Mouse (Mus musculus) B cell, adult (primary cell): ENCODE results near the gene Notch1. TPM values are rescaled to one million over a fixed set of nuclear protein-coding genes. Genes with fewer than 3 reads are reported as not detected.

ENCODE experiments used
- total RNA-seq: library from RNA; stranded (reverse); gene quantifications from 4 replicates; pipeline ENCODE4 v1.2.4, GENCODE M21; 2023; ENCODE audit not compliant: inconsistent age

Notch1 gene
- 24.2 to 30.5 TPM (median 29.4 TPM) in 4 replicates for total RNA-seq

GRCm38 (mm10) chr2:26516275-26516674 is at the start of gene Notch1:
Gene Notch1 (minus strand): TSS chr2:26516663.

GRCm38 (mm10) chr2:26444946-26445665 is 71.4 kb downstream of the Notch1 start, which contains the start of gene Sec16a:
Gene Sec16a (minus strand): TSS chr2:26445216.

DNA sequence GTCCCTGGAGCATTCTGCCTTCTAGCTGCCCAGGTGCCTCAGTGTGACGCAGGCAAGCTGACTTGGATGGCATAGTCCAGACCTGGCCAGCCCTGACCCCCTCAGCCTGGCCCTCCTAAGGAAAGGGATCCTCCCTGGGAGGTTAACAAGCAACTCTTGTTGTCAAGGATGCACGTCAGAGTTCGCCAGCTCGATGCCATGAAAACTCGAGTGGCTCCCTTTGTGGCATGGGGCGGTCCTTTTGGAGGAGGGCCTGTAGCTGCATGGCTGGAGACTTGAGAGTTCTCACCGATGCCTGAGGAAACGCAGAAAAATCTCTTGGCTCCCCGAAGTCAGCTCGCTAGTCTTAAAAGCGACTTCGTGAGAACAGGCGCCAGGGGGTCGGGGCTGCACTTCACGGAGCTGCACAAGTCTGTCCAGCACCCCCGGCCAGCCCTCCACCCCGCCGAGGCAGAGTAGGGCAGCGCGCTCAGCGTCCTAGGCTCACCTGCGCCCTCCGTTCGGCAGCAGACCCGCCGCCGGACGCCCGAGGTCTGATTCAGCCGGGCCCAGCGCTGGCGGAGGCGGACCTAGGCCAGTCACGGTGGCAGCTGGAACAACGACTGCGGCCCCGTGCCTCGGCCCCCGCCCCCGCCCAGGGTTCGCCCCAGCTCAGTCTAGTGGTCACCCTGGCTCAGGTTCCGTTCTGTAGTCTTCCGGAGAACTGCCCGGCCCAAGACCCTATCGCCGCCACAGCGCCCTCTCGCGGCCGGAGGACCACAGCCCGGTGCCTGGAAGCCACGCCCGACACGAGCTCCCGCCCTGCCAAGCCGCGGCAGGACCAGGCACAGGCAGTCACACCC is 107.7 kb downstream of the Notch1 start, which contains the start of gene Inpp5e:
Gene Inpp5e, minus strand, starts transcription at position 689 of the 842 bp plus-strand sequence.

Other genes starting within 250 kb of the Notch1 start
- not detected in 4 replicates for gene Ccdc187, start 222.1 kb downstream of the Notch1 start, total RNA-seq
- gene Gpsm1, start 201.1 kb downstream of the Notch1 start, total RNA-seq: 29.0 to 35.0 TPM (median 34.3 TPM) in 4 replicates
- gene Dnlz, start 164.6 kb downstream of the Notch1 start, total RNA-seq: 9.6 to 11.2 TPM (median 9.8 TPM) in 4 replicates
- 0.51 TPM in 1 of 4 replicates, not detected in the others for gene Card9, start 155.7 kb downstream of the Notch1 start, total RNA-seq
- gene Snapc4, start 136.0 kb downstream of the Notch1 start, total RNA-seq: 96.6 to 118 TPM (median 112 TPM) in 4 replicates
- 123 to 146 TPM (median 138 TPM) in 4 replicates for gene Entr1, start 127.3 kb downstream of the Notch1 start, total RNA-seq
- 81.3 to 95.6 TPM (median 89.5 TPM) in 4 replicates for gene Pmpca, start 127.3 kb downstream of the Notch1 start, total RNA-seq
- 29.9 to 34.7 TPM (median 31.4 TPM) in 4 replicates for gene Inpp5e, start 107.5 kb downstream of the Notch1 start, total RNA-seq
- 93.3 to 99.4 TPM (median 95.2 TPM) in 4 replicates for gene Sec16a, start 71.4 kb downstream of the Notch1 start, total RNA-seq
- gene Egfl7, start 63.4 kb upstream of the Notch1 start, total RNA-seq: 1.1 TPM in 1 of 4 replicates, not detected in the others
- gene Gm20532, start 70.0 kb upstream of the Notch1 start, total RNA-seq: not detected in 4 replicates
- 19.9 to 25.6 TPM (median 20.0 TPM) in 4 replicates for gene Agpat2, start 87.8 kb upstream of the Notch1 start, total RNA-seq
- 4.2 to 6.8 TPM (median 4.3 TPM) in 4 replicates for gene Fam69b, start 111.8 kb upstream of the Notch1 start, total RNA-seq
- gene Lcn4, start 154.6 kb upstream of the Notch1 start, total RNA-seq: not detected in 4 replicates